Mouse (Mus musculus): ENCODE results near the gene Dnajc16. TPM values are rescaled to one million over a fixed set of nuclear protein-coding genes. Genes with fewer than 3 reads are reported as not detected.
A peak's percentile ranks its signal among the peaks of the same experiment; 100 is the strongest.
"Not testable (repeated sequence)": the region's sequence is repeated elsewhere in the genome, so short reads cannot be mapped to it uniquely, and the experiment has no call there.

Dnajc16 gene
- polyA plus RNA-seq, 1 experiment: 12.8 TPM

DNA sequence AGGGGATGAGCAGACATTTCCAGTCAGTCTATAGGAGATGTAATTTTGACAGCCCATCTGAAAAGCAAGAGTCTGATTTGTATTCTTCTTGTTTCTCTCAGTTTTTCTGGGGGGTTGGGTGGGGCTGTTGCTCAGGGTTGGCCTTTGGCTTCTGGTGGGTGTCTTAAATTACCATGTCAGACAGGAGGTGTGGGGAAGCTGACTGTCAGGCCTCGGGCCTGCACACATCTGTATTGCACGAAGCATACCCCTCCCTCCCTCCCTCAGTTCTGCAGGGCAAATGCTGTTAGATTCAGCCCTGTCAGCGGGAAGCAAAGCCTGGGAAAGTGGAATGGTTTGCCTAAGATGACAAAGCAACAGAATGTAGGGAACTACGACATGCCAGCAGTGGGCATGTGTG, 6.2 kb upstream of the Dnajc16 start:
- DNase-seq (ENCODE audit: low spot score): no peak

DNA sequence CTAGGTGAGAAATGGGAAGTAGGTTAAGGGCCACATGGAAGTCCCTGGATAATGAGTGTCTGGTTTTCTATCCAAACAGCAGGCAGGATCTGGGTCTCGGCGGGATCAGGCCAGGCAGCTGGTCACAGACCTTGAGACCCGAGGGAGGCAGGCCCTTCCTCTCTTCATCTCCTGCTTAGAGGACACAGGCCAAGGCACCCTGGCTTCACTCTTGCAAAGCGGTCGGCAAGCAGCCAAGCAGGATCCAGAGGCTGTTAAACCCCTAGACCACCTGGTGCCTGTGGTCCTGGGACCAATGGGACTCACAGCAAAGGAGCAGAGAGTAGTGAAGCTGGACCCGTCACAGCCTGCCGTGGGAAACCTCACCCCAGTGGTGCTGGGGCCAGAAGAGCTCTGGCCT, 5.6 kb upstream of the Dnajc16 start:
- no peak for DNase-seq (ENCODE audit: low spot score)

DNA sequence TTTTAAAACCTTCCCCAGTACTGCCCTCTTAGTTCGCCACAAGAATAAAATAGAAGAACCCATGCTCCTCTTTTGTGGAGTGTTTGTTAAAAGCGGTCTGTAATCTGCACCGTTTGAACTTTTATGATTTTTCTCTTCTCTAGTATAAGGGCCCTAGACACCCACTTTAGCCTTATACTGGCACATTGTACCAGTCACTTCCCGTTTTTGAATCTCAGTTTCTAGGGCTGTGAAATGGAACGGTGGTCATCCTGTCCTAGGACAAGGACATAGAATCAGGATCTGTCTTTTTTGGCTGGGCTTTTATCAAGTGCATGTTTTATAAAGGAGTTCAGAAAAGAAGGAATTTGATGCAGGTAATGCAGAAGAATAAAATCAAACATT, 3.4 kb upstream of the Dnajc16 start:
- no peak for DNase-seq (ENCODE audit: low spot score)

DNA sequence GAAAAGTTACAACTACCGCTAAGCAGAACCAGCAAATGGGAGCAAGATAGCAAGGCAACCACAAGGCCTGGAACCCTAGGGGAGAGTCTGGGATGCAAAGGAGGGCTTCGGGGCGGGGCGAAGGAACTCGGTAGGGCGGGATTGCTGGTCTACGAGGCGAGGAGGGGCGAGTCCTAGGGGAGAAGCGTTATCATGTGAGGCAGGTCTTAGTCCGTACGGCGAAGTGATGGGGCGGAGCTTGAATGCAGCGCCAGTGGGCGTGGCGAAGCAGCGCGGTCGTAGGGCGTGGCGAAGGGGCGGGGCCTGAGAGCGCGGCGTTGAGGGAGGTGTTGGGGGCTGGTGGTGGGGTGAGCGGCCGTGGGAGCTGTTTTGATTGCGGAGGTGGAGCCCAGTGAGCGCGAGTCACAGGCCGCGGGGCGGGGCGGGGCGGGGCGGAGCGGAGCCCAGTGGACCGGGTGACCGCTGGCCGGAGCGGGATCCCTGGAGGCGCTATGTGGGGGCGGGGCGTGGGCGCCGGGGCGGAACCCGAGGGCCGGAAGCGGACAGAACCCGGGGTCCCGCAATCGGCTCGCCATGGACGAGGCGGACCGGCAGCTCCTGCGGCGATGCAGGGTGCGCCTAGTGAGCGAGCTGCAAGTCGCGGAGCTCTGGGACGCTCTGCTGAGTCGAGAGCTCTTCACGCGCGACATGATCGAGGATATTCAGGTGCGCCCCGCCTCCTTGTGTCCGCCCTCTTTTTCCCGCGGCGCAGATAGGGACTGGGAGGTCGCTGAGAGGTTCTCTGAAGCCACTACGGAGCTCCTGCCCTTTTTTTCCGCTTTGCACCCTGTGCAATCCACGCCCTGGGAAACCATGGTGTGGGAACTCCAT, 2.8 kb upstream of the Dnajc16 start, which contains the start of gene Casp9:
Gene Casp9 (plus strand): TSS at position 331 of the 870 bp plus-strand sequence.
- peak; percentile 92 for DNase-seq (ENCODE audit: low spot score)

DNA sequence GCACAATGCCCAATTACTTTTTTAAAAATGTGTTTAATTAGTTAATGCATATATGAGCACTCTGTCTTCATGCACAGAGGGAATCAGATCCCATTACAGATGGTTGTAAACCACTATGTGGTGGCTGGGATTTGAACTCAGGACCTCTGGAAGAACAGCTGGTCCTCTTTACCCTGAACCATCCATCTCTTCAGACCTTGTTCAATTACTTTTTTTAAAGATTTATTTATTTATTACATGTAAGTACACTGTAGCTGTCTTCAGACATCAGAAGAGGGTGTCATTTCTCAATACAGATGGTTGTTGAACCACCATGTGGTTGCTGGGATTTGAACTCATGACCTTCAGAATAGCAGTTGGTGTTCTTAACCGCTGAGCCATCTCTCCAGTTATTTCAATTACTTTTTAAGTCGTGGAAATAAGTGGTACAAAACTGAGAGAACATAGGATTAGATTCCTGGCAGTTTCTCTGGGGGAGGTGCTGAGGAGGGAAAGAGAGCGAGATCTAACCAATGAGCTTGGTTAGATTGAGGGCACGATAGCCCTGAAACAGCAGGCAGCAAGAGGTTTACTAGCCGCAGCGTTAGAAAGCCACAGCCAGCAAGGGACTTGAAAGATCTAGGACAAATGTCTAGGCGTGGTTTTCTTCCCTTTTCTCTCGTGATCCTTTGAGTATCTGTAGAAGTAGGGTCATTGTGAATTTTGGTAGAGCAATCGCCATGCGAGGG, 2.0 kb upstream of the Dnajc16 start:
- no peak for DNase-seq (ENCODE audit: low spot score)

DNA sequence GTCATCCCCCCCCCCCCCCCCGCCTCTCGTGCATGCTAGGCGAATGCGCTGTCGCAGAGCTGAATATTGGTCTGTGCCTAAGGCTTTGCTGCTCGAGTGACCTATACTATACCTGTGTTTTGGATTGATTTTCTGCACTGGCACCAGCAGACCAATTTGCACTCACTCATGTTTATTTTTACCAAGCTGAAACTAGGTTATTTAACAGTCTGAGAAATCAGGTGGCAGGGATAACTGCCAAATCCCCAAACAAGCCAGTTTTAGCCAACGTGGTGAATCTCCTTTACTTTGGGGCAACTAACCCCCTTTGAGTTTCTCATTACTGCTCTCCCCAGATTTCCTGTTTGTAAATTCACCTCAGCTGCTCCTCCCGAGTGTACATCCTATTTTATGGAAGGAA, 1.2 kb upstream of the Dnajc16 start:
- no peak for DNase-seq (ENCODE audit: low spot score)

DNA sequence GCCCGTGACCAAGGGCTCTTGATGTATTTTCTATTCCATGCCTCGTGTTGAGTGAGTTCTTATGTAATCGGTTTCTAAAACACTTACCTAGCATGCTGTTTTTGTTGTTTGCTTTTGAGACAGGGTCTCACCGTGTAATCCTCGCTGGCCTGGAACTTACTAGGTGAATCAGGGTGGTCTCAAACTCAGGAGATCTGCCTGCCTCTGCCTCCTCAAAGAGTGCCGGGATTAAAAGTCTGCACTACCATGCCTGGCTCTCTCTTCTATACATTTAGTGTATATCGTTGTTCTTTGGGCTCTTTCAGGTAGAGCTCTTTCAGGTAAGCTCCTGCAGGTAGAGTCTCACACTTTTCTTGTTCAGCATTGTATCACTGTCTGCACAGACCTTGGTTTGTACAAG, 755 bp upstream of the Dnajc16 start:
- DNase-seq (ENCODE audit: low spot score): no peak

DNA sequence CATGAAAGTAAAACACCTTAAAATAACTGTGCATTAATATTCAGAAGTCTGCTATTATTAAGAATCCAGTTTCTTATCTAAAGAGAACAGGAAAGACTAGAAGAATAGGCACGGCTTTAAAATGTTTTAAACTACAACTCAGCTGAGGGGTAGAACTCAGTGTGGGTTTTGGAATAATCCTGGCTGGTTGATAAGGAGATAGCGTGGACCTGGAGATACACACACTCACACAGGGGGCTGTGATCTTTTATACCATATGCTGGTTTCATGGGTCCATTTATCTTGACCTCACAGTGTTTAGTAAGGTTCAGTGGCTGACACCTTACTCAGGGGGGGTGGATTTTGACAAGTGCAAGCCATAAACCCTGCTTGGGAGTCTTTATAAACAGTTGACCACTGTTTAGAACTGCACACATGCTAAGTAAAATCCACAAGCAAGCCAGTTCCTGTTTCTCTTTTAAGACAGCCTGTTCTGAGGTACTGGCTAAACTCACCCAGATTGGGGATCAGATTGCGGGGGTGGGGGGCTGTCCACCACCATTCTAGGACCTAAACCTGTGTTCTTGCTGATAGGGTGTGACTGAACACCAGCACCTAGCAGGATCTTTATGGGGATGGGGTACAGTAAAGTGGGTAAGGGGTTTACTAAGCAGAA, 1.0 kb downstream of the Dnajc16 start:
- no peak for DNase-seq (ENCODE audit: low spot score)

DNA sequence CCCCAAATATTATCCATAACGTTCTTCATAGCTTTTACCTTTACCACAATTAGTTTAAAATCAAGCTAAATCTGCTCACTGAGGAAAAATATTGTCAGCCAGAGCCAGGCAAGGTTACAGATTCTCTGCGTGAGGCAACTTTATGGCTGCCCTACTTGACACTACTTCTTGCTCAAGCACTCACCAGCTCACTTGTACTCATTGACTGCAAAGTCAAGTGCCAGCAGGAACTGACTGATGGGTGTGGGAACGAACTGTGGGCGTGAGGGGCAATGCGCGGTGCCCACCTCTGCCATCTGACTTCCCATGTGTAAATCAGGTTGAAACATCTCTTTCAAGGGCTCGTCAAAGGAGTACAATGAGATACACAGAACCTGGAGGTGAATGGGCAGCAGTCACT, 3.3 kb downstream of the Dnajc16 start:
- no peak for DNase-seq (ENCODE audit: low spot score)

DNA sequence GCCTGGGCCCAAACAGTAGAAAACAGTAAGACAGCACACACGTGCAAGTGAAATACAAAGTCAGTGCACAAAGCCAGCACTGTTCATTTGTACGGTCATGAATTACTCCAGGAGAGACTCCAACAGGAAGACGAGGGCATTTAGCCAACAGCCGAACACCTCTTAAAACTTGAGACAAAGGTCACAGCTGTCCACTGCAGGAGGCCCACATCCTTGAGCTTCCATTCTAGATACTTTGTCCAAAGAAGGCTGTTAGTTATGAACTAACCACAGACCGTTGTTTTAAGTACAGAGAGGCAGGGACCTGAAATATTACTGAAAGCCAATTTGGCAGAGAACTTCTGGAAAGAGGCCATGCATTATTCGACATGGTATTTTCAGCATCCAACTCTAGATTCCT, 3.7 kb downstream of the Dnajc16 start:
- no peak for DNase-seq (ENCODE audit: low spot score)

DNA sequence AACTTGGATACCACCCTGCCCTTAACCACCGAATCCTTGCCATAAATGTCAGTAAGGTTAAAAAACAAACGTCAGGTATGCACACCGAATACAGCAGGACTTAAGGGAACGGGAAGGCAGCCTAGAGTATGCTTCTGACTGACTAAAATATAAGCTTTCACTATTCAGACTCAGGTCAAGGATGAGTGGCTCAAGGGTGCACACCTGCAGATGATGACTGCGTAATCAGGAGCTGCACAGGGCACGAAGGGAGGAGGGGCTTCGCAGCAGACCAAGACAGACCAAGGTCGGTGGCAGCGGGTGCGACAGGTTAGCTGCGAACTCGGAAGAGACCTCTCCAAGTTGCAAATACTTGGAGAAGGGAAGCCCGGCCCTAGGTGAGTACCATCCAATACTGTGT, 4.6 kb downstream of the Dnajc16 start:
- DNase-seq (ENCODE audit: low spot score): no peak

DNA sequence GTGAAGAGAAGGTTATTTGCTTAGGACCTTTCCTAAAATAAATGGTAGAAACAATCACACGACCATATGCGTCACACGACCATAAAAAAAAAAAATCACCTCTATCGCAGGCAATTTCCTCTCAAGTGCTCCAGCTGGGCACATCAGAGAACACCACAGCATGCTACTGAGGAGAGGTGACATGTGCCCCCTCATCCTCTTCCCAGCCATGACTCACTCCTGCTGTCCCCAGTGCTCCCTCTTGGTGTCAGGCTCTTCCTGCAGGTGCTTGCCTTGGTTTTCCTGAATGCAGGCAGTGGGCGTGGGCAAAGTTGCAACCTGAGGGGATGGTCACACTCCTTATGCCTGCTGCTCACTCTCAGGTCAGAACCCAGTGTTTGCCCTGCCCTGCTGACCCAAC, 5.9 kb downstream of the Dnajc16 start:
- no peak for DNase-seq (ENCODE audit: low spot score)

DNA sequence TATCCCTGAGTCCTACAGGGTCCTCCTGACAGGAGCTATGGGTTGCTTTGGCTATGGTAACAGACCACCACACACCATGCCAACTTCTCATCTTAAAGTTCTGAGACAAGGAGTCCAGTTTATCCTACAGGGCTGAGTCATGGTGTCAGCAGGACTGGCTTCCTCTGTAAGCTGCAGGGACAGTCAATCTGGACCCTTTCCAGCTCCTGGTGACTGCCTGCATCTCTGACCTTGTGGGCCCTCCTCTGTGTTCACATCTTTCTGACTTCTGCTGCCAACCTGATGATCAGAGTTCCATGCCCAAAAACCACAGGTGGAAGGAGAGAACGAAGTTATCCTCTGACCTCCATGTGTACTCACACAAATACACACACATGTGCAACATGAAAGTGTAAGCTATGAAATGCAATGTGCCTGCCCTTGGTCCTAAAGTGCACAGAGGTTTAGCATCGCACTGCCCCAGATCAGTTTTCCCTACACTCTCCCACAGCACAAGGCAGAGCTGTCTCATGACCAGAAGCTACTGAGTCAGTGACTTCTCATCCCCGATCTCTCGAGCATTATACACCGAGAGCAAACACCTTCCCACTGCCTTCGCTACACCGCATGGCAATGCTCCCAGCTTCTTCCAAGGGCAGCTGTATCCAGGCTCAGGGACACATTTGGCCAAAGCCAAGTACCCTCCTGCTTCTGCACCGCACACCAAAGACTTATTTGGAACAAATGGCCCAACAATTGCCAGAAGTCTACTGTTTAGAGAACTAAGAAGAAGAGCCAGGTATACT, 9.3 kb downstream of the Dnajc16 start:
- no peak for DNase-seq (ENCODE audit: low spot score)

DNA sequence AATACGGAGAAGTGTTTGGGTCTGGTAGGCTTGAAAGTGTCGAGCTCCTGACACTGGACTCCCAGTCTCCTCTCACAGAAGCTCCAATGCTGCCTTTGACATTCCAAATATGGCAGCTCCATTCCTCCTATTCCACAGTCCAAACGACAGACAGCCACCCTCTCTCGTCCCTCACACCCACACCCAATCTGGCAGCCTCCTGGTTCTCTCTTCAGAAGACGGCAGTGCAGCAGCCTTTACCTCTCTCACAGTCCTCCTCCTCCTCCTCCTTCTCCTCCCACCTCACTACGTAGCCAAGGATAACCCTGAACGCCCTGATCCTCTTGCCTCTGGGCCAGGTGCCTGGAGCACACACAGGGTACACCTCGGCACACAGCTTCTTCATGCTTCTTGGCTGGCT, 10.9 kb downstream of the Dnajc16 start:
- no peak for DNase-seq (ENCODE audit: low spot score)

DNA sequence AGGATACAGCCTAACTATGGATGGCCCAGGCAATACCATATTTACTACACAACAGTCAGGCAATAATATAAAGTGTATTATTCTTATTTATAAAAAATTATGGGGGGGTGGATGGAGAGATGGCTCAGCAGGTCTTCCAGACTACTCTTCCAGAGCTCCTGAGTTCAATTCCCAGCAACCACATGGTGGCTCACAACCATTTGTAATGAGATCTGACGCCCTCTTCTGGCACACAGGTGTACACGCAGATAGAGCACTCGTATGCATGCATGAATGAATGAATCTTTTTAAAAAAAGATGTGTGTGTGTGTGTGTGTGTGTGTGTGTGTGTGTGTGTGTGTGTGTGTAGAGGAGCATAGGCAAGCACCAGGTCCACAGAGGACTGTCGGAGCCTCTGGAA, 17.7 kb downstream of the Dnajc16 start:
- DNase-seq (ENCODE audit: low spot score): not testable (repeated sequence)

DNA sequence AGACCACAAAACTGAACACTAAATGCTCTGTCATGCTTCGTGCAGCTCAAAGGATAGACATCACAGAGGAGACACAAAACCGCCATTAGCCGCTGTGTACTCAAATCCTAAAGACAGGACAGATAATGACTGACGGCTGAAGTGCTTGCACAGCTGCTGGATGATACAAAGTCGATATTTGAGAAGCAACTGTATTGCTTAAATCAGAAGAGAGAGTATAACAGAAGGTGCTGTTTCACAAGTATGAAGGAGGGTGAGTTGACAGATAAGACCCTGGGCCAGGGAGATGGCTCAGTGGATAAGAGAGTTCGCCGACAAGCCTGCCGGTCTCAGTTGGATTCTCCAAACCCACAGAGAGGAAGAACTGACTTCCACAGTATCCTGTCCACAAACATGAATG, 18.9 kb downstream of the Dnajc16 start:
- DNase-seq (ENCODE audit: low spot score): no peak

DNA sequence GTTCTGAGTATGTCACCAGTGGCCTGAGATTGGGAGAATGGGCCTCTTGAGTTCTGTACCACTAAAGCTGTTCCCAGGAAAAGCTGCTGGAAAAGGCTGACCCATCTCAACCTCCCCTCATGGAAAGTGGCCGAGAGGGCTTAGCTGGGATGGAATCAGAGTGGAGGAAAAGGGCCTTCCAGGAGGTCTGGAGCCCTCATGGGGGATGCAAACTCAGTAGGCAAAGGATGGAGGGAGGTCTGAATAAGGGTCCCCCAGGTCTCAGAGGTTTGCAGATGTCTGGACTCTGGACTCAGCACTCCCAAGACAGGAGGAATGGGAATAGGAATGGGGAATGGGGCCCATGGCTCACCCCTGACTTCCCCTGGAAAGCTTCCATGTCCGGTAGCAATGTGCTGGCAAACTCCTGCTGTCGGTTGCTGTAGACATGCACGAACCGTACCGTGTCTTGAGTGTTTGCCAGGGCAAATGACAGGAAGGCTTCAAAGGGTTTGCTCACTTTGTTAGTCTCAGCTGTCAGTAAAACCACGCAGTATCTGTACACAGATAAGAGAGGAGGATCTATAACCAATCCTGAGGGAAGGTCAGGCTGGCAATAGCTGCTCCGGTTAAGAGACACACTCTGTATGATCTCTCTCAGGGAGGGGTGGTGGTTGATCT, 21.1 kb downstream of the Dnajc16 start:
- DNase-seq (ENCODE audit: low spot score): no peak

DNA sequence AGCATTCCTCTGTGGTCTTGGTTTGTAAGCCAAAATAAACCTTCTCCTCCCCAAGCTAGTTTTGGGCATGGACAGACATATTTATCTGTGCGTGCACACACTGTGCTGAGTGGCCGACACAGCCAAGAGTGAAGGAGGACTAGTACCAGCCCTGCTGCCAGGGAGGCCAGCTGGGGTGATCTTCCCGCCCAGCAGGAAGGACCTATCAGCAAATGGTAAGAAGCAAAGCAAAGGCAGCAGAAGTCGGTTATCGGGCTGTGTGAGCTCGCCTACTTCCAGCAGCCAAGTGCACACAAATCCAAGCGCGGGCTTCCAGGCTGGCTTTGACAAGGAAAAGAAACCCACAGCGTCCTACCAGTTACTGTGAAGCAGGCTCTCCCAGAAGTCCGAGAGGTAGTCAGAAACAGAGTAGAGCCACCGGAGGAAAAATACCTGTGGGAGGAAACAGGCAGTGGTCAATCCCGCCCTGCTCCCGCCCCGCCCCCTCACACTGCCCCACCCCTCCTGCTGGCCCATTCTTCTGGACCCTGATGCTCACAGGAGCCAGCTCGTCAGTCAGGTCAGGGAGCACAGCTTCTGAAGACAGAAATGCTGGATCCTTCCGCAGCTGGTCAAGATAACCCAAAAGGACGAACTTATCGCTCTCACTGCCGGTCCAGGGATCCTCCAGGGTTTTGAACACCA, 23.2 kb downstream of the Dnajc16 start:
- no peak for DNase-seq (ENCODE audit: low spot score)

DNA sequence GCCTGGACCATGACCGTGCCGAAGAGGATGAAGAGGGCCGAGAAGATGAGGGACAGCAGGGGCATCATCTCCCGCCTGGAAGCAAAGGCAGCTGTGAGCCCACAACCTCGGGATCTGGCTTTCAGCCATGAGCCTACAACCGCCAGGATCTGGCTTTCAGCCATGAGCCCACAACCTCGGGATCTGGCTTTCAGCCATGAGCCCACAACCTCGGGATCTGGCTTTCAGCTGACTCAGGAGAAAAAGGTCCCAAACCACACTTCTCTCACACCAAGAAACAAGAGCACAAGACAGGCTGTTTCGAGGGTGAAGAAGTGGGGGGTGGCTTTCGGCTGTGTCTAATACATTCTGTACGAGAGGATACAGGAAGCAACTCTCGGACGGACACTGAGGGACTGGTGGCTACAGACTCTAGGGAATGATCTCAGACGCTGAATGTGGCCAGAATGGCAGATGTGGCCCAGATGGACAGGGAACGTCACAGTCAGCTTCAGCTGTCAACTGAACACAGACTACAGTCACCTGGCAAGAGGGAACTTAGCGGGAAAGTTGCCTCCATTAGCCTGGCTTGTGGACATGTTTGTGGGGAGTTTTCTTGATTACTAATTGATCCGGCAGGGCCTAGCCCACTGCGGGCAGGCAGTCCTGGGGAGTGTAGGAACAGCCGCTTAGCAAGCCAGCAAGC, 23.9 kb downstream of the Dnajc16 start:
- no peak for DNase-seq (ENCODE audit: low spot score)

DNA sequence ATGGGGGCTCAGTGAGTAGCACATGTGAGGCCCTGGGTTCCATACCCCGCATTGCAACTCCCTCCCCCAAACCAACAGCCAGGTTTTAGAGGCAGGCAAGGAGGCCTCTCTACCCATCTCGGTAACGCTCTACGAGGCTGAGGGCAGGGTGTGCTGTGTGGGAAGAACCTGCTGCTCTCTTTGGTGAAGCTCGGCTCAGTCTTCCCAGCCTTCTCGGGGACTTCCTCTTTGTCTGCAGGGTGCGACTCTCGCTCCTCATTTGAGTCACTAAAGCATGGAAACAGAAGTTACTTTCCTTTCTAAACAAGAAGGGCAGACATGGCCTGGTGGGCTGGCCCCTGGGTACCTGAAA, 24.4 kb downstream of the Dnajc16 start:
- no peak for DNase-seq (ENCODE audit: low spot score)

Data from urinary bladder, adult 2 months (tissue).